Mouse (Mus musculus) thymus, adult 2 months (tissue): ENCODE results near the gene Thrap3.

Source experiments
- CTCF ChIP-seq: fragments of 200-500 bp; IDR thresholded peaks from 2 replicates; pipeline ENCODE4 v1.5.1; 2012; ENCODE audit warnings: mild to moderate bottlenecking, control low read depth, low read length, moderate library complexity, borderline replicate concordance; ENCODE audit not compliant: control insufficient read depth, poor library complexity, insufficient read depth; ENCODE audit errors: extremely low read depth
- POLR2A ChIP-seq: fragments of 200-500 bp; IDR thresholded peaks from 2 replicates; pipeline ENCODE4 v1.6.1; 2012; ENCODE audit warnings: mild to moderate bottlenecking, low read length, control low read depth, moderate library complexity; ENCODE audit not compliant: control insufficient read depth, poor library complexity, insufficient read depth; ENCODE audit errors: extremely low read depth

- TF ChIP-seq CTCF (no peak), POLR2A (no peak)
Observed at GRCm38 (mm10) chr4:126200656-126201055, 1.9 kb downstream of the Thrap3 start.
